Mouse (Mus musculus) spleen, adult 2 months (tissue): Measurements from ENCODE around the gene Trim16.
A peak's percentile ranks its signal among the peaks of the same experiment; 100 is the strongest.

ENCODE experiments used
- CTCF ChIP-seq: fragments of 200-500 bp; IDR thresholded peaks from 2 replicates; pipeline ENCODE4 v1.5.1; 2011; ENCODE audit warnings: mild to moderate bottlenecking, inconsistent platforms; ENCODE audit not compliant: insufficient read depth, insufficient read length, insufficient replicate concordance; ENCODE audit errors: extremely low read depth
- POLR2A ChIP-seq: fragments of 200-500 bp; IDR thresholded peaks from 2 replicates; pipeline ENCODE4 v1.6.1; 2011; ENCODE audit warnings: low read depth, low read length, inconsistent platforms

GRCm38 (mm10) chr11:62879220-62880048 lies 59.4 kb downstream of the Trim16 start, which contains the start of gene Tvp23b:
- TF ChIP-seq CTCF (no peak), POLR2A (peak; percentile 86)
